Mouse (Mus musculus) small intestine, adult 2 months (tissue): Measurements from ENCODE around the gene Jak1.

Source experiments
- CTCF ChIP-seq: fragments of 200-500 bp; IDR thresholded peaks from 2 replicates; pipeline ENCODE4 v1.5.1; 2012; ENCODE audit warnings: low read depth, mild to moderate bottlenecking, control low read depth, inconsistent platforms, low read length, moderate library complexity, mixed read lengths; ENCODE audit not compliant: insufficient replicate concordance, insufficient read length; ENCODE audit errors: extremely low read depth
- POLR2A ChIP-seq: fragments of 200-500 bp; IDR thresholded peaks from 2 replicates; pipeline ENCODE4 v1.6.1; 2012; ENCODE audit warnings: low read depth, mild to moderate bottlenecking, control low read depth, inconsistent platforms, low read length, moderate library complexity

GRCm38 (mm10) chr4:101234332-101234731 lies 30.8 kb downstream of the Jak1 start:
- no peak for TF ChIP-seq CTCF
- no peak for TF ChIP-seq POLR2A
